Mouse (Mus musculus): ENCODE results near the gene Enho. TPM values are rescaled to one million over a fixed set of nuclear protein-coding genes. Genes with fewer than 3 reads are reported as not detected.
"Not testable (repeated sequence)": the region's sequence is repeated elsewhere in the genome, so short reads cannot be mapped to it uniquely, and the experiment has no call there.

Gene Enho
- total RNA-seq (2021): 1 to 10 TPM; 4.3 to 4.6 TPM
- long read RNA-seq, experiment 1, partial matches to known transcripts: 0 of 5 reads
- long read RNA-seq, experiment 1, other reads (novel, unspliced or antisense): 1 of 5 reads
- long read RNA-seq, experiment 2, transcript Enho-201 (2 exons, 1,269 nt): major isoform, 9 of 9 reads
- long read RNA-seq, experiment 2, partial matches to known transcripts: 0 of 9 reads
- long read RNA-seq, experiment 2, other reads (novel, unspliced or antisense): 0 of 9 reads

DNA sequence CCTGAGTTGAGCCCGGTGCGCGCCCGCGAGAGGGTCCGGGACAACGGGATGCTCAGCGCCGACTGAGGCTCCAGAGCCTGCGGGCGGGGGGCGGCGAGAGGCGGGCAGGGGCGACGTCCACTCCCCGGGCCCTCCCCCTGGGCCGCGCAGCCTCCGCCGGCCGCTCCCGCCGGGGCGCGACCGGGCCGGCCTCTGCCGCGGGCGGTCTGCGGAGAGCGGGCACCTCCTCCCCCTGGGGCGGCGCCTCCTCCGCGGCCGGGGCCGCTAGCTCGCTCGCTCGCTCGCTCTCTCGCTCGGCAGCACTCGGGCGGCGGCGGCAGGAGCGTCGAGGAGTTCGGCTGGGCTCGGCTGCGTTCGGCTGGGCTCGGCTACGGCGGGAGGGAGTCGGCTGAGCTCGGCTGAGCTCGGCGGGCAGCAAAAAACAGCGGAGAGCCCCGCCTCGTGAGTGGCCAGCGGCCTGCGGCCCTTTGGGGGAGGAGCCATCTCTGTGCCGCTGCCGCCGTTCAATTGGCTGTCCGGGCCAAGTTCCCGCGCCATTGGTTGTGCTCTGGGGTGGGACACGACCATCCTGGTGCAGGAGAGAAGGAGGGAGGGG, at the start of gene Enho:
Gene Enho, minus strand, starts transcription at position 412 of the 595 bp plus-strand sequence.
- intact Hi-C loops (cut with DNase I): no loop called here
- DNase-seq: peak; percentile 97 to 98

DNA sequence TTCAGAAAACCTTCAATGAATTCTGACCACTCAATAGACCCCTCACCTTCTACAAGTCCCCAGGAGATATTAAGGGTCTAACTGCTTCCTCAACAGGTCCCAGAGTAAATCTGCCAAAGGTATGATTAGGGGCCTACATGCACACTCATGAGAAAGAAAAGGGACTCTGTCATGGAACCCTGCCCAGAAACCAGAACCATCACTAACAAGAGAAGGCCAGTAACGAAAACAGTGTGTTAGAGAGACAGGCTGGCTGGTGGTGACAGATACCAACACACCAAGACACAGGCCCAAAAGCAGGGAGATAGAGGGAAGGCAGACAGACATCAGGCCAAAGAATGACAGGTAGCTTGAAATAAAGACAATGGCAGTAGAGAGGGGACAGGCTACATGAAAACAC, 48.4 kb upstream of the Enho start:
- intact Hi-C loops (cut with DNase I); DNase-seq: not testable (repeated sequence)

- intact Hi-C loops (cut with DNase I); DNase-seq: not testable (repeated sequence)
These were observed 45.9 kb upstream of the Enho start for GRCm38 (mm10) chr4:41685882-41686492.

DNA sequence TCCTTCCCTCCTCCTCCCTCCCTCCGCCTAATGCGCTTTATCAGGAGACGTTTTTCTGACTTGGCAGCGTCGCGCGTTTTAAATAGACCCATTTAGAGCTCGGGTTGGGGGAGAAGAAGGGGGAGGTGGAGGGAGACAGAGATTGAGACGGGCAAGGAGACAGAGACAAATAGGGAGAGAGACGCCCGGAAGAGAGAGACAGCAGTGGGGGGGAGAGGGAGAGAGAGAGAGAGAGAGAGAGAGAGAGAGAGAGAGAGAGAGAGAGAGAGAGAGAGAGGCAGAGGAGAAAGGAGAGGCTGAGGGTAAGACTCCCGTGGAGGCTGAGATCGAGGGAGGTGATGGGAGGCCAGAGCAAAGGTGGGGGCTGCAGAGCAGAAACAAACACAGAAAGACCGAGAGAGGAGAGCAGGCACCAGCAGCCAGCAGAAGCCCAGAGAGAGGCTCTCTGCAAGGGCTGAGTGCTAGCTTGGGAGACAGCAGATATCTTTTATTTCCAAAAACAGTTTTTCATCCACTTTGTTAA, 44.9 kb upstream of the Enho start:
- DNase-seq; intact Hi-C loops (cut with DNase I): not testable (repeated sequence)

DNA sequence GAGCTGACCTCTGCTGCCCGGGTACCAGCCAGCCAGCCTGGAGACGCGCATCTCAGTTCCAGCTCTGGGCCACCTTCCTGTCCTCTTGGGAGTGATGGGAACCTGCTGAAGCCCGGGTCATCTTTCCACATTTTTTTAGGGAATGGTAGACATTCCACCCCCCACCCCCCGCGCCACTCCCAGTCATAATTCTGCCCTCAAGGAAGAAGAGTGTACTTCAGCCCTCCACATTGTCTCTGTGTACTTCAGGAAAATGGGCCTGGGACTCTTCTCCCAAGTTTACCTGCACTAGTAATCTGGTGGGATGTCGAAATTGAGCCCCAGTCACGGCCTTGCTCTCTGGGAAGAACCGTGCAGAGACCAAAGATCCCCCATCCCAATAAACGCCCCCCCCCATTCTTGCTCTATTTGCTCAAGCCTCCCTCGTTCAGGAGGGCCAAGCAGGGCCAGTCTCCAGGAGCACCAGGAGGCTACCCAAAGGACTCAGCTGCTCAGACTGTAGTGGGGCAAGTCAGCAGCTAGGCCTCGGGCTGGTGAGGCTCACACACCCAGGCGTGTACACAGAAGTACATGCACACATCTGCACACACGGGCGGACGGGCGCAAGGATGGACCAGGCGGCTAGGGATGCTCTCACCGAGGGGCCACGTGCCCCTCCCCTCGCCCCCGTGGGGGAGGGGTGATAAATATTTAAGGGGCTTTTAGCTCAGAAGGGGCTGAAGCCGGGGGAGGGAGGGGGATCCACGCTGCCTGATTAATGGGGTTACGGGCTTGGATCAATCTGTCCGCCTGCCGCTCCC, 44.2 kb upstream of the Enho start:
- intact Hi-C loops (cut with DNase I); DNase-seq: not testable (repeated sequence)

GRCm38 (mm10) chr4:41683303-41683702, 43.2 kb upstream of the Enho start:
- intact Hi-C loops (cut with DNase I); DNase-seq: not testable (repeated sequence)

DNA sequence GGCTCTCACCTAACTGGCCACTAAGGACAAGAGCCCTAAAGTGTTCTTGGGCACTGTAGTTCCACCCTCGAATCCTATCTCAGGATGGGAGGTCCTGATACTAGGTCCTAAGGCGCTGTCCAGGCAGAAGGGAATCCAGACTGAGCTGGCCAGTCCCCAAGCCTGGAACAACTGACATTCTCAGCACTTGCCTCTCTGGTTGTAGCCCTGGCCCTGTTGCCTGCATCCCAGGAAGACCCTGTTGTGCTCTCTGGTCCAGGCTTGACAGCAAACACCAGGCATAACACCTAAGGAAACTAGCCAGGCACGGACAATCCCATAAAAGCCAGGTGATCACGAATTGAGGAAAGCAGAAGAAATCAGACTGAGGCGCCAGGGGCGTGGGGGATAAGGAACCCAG, 42.7 kb upstream of the Enho start:
- DNase-seq: no peak
- intact Hi-C loops (cut with DNase I): no loop called here

- intact Hi-C loops (cut with DNase I): no loop called here
- DNase-seq: no peak
These were observed 41.8 kb upstream of the Enho start for GRCm38 (mm10) chr4:41681947-41682346.

DNA sequence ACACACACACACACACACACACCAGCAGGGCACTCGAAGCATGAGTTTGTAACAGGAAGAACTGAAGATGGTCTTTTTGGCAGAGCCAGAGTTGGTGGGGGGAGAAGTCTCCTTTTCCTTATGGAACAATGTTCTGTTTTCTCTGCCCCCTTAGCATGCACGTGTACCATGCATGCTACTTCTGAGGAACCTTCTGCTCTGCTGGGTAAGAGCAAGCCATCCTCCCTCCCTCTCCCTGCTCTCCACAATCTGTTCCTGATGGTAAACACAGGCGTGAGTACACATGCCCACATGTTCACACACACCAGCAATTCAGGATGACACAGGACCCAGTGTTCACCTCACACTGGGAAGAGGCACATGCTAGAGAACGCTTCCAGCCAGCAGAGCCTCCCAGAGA, 41.1 kb upstream of the Enho start:
- DNase-seq: no peak
- intact Hi-C loops (cut with DNase I): no loop called here

- no peak for DNase-seq
- intact Hi-C loops (cut with DNase I): no loop called here
These were observed 39.2 kb upstream of the Enho start for GRCm38 (mm10) chr4:41679291-41679690.

- DNase-seq: no peak
- intact Hi-C loops (cut with DNase I): no loop called here
These were observed 38.7 kb upstream of the Enho start for GRCm38 (mm10) chr4:41678863-41679262.

DNA sequence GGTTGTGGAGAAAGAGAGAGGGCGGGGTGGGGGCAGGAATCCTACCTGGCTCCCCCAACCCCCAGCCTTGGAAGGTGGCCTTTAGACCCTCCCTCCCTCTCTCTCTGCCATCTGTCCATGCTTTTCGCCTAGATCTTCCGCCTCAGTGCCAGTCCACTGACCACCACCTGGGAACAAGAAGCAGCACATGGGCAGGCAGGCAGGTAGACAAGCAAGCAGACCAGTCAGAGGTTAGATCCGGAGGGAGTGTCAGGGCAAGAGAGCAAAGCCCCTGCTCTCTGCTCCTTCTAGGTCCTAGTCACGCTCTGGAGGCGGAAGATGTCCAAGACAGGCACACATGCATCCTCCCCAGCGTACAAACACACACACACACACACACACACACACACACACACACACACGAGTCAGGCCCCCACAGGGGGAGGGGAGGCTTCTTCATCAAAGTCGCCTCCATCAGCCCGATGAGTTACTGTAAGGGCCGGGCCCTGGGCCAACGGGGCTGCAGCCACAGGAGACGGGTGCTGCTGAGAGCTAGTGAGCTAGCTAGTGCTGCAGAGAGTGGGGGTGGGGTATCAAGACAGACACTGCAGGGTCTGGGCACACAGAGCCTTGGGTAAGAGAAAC, 37.0 kb upstream of the Enho start:
- intact Hi-C loops (cut with DNase I): no loop called here
- peak; percentile 27 to 54 for DNase-seq

- DNase-seq: no peak
- intact Hi-C loops (cut with DNase I): no loop called here
These were observed 36.3 kb upstream of the Enho start for GRCm38 (mm10) chr4:41676248-41677005.

DNA sequence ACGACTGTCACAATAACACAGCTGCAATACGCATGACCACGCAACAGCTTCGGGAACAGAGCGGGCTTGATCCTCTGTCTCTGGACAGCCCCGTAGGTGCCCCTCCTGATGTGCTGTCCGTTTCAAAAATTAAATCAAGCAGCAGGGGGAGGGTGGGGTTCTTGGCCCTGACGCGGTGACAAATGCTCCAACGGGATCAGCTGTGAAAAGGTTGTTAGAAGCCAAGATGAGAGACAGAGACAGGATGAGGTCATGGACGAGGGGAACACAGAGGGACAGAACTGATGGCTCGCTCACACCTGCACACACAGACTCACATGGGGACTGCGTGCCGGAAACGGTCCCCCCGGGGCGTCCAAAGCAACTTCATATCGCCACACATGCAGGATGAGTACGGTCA, 33.1 kb upstream of the Enho start:
- no peak for DNase-seq
- intact Hi-C loops (cut with DNase I): no loop called here

GRCm38 (mm10) chr4:41672522-41672963, 32.4 kb upstream of the Enho start:
- intact Hi-C loops (cut with DNase I): no loop called here
- DNase-seq: no peak

DNA sequence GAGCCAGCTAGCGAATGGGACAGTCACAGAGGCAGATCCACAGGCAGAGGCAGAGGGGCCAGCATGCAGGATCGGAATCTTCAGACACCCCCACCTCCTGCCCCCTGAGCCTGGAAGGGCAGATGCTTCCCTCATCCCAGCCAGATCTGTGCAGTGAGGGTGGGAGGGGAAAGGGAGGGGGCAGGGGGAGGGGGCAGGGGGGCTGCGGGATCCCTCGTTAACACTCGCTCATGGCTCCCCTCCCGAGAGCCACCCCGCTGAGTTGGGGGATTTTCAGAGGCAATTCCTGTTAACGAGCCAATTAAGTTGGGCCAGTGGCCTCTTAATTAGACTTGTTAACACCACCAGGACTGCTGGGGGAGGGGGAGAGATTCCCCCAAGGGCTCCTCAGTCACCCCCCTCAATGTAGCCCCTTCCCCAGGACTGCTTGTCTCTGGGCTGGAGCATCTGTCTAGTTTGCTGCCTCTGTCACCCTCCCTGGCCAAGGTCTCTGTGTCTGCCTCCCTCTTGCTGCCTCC, 31.9 kb upstream of the Enho start:
- no peak for DNase-seq
- intact Hi-C loops (cut with DNase I): no loop called here

DNA sequence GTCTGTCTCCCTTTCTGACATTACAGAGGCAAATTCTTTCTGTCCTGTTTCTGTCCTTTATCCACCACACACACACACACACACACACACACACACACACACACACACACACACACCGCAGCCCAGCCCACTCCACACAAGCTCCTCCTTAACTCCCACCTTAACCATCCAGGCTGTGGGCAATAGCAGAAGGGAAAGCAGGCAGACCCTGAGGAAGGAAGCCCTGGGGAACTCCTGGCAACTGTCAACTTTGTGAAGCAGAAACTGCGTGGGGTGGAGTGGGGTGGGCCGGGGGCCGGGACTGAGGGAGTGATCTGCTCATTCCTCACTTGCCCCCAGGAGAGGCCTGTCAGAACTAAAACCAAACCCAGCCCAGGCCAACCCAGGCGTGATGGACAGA, 31.4 kb upstream of the Enho start:
- intact Hi-C loops (cut with DNase I): no loop called here
- no peak for DNase-seq

GRCm38 (mm10) chr4:41670836-41671235, 30.7 kb upstream of the Enho start:
- no peak for DNase-seq
- intact Hi-C loops (cut with DNase I): no loop called here

DNA sequence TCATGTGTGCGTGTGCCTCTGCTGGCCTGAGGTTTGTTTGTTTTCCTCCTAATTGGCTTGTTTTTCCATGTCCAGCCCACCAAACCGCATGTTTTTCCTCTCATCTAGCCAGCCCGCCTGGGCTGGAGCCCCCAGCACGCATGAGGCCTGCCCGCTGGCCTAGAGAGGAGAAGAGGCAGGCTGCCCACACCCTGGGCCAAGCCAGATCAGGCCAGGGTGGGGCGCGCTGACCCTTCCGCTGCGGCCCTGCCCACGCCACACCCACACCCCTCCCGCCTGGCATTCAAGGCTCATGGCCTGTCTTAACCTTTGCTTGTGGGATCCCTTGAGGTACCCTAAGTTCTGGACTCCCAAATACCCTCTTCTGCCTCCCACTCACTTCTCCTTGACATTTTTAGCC, 26.5 kb upstream of the Enho start:
- intact Hi-C loops (cut with DNase I): no loop called here
- no peak for DNase-seq
